Mouse (Mus musculus): ENCODE results near the gene Insr.
A peak's percentile ranks its signal among the peaks of the same experiment; 100 is the strongest.
"Not testable (repeated sequence)": the region's sequence is repeated elsewhere in the genome, so short reads cannot be mapped to it uniquely, and the experiment has no call there.

Insr gene

DNA sequence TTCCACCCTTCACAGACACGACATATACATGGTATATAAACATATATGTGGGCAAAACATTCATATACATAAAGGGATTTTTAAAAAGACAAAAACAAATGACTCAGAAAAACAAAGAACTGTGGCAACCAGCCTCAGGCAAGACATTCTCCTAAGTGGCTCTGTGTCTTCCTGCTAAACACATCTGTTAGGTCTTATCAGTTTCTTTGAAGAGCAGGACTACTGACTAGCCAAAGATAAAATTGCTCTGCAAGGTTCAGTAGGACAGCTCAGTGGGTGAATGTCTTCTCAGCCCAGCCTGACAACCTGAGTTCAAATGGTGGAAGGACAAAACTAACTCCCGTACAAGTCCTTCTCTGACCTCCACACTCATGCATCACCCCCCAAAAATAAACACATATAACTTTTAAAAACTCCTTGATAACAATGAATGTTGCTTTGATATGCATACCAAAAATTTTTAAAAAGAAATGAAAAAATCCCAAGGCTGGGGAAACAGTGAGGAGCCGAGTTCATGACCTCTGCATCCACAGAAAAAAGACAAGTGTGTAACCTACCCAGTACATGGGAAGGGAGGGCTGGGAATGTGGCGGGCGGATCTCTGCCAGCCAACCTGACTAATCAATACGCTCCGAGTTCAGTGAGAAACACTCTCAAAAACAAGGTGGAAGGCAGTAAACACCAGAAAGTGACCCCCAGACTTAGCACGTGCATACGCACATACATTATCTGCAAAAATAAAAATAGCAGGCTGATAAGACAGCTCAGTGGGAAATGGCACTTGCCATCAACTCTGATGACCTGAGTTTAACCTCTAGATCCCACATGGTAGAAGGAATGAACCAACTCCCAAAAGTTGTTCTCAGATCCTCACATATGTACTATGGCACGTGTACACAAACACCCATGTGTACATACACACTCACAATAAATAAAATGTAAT lies 49.0 kb downstream of the Insr start:
- no peak for DNase-seq

DNA sequence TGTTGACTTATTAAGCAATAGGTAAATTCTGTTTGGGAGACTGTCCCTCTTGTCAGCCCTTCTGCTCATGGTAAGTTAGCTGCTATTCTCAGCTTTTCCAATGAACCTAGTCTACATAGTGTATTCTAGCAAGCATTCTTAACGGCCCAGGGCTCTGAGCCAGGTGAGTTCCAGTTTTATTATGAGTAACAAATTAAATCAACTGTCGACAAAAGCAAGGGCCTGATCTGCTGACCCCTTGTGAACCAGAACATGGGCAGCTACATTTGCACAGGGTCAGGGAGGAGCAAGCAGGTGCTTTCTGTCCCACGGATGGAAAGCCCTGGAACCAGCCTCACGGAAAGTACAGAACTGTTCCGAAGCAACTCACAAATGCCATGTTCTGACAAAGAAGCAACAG lies 52.0 kb downstream of the Insr start:
- DNase-seq = peak; percentile 87

DNA sequence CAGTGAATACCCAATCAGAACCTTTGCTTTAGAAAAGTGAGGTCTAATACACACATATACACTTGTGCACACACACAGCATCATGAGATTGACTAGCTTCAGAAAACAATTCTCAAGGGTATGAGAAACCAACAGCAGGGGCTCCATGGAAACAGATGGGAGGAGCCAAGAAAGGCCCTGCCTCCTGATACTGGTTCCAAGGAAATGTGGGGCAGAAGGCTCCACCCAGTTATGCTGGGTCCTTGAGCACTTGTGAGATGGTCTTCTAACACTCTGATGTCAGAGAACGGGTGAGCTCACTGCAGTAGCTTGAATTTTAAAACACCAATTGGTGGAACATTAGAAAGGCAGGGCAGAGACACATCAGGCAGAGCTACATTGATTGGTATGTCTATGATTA lies 53.7 kb downstream of the Insr start:
- DNase-seq = no peak

DNA sequence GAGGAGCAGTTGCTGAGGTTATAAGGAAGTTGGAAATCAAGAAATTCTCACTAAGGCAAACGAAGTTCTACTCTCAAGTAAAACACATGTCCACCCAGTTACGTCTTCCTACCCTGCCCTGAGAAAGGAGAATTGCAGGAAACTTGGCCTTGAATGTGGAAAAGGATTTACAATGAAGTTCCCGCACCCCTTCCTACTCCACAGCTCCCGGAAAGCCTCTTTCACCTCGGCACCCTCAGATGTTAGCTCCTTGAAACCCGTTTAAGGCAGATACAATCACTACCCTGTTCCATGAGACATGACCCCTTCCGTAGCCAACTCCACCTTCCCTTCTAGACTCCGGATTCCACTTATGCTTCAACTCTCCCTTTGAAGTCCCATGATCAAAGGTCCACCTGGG lies 54.2 kb downstream of the Insr start:
- DNase-seq = no peak

DNA sequence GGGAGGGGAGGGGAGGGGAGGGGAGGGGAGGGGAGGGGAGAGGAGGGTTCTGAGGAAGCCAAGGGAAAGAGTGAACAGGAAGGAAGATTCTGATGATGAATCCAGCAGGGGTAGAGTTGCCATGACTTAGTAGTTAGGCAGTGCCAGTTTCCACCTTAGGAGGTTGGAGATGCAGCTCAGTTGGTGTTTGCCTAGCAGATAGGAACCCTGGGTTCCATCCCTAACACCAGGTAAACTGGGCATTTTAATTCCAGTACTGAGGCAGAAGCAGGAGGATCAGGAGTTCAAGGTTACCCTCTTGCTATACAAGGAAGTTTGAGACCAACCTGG lies 56.8 kb downstream of the Insr start:
- DNase-seq = no peak

DNA sequence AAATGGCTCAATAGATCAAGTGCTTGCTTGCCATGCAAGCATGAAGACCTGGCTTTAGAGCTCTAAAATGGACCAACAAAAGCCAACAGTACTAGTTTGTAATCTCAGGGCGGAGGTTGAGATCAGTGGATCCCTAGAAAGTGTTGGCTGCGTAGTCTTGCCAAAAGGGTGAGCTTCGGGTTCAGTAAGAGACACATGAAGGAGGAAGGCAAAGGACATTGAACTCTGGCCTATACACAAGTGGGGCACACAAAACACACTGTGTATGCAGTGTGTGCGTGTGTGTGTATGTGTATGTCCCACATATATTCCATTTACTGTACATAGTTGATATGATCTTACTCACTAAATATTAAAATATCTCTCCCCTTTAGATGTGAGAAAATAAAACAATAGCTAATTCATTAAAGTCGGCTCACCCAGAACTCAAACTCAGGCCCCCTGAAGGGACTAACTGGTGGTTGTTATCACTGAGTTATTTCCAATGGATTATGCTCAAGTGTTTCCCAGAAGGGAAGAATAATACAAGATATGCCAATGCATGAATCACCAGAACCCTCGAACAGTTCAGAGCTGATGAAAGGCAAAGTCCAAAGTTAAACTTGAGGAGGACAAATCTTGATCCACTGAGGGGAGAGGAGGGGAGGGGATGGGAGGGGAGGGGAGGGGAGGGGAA lies 57.3 kb downstream of the Insr start:
- DNase-seq = no peak

DNA sequence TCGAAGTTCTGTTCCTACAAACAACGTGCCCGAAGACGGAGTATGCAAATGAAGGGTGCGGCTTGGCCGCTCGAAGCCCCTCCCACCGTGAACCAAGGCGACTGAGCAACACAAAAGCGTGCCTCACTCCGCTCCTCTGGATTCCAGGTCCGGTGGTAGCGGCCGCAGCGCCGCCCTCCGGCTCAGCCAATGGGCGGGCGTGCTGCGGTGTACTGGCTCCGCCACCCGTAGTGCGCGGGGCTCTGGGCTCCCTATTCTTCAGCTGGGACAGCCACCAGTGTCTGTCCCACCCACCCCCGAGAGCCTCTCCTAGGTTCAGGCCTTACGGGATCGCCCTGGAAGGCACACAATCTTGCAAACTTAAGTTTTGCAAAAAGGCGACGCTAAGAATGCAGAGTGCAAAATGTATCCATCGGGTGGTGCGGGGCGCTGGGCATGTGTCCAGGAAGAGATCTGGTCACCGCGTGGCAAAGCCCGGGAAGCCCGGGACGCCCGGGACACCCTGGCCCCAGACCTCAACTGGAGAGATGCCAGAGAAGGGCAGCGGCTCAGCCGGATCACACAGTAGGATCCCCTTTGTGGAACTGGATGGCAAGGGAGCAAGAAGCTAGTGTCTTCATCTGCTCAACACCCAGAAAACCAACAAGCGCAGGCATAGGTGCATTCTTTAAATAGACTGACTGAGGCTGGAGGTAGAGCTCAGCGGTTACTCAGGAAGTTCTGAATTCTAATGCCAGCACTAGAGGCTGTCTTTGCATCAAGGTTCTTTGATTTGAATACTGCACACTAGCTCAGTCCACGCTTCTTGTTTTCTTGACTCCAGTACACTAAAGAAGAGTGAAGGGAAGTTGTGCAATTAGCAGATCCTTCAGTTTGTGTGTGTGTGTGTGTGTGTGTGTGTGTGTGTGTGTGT lies 58.1 kb downstream of the Insr start:
- peak; percentile 95 for DNase-seq

DNA sequence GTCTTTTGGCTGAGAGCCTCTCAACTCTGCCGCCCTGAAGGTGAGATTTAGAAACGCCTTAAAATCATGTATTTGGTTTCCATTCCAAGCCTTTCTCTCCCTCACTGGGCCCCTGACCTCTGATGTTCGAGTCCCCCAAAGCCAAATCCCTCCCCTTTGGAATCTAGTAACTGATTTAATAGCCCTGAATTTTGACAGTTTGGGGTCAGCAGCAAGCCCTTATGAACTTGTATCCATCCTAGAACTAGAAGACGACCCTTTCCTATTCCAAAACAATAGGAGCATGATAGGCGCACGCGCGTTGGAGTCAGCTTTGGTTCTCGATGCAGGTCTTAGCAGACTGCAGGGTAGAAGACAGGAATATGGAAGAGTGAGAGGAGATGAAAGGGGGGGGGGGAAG lies 58.9 kb downstream of the Insr start:
- peak; percentile 53 for DNase-seq

DNA sequence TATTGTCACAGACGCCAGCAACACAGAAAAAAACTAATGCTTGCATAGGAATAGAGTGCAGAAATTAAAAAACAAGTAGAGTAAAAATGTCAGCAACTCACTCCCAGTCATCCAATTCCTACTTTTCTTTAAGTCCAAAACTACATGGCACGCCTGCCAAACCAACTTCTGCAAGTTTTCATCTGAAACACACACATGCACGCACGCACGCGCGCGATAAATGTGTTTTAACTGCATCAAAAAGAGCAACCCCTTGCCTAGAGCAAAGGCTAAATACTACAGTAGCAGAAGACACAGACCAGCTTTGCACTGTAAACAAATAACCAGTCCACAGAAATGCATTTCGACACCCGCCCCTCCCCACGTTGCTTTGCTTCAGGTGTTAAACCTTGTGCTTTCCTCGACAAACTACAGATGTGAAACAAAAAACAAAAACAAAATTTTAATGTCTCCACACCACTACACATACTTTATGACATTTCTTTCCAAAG lies 59.5 kb downstream of the Insr start:
- DNase-seq = peak; percentile 31

DNA sequence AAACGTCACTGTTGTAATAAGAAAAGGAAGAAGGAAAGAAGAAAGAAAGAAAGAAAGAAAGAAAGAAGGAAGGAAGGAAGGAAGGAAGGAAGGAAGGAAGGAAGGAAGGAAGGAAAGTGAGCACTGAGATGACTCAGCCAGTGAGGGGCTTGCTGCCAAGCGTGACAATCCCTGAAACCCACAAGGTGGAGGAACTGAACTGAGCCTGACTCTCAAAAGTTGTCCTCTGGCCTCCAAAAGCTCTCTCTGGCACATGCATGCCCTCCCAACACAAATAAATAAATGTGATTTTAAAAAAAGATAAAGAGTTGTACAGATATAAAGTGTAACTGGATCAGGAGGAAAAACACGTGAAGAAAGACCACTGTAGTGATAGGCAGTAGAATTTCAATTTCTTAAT lies 60.2 kb downstream of the Insr start:
- DNase-seq = no peak

DNA sequence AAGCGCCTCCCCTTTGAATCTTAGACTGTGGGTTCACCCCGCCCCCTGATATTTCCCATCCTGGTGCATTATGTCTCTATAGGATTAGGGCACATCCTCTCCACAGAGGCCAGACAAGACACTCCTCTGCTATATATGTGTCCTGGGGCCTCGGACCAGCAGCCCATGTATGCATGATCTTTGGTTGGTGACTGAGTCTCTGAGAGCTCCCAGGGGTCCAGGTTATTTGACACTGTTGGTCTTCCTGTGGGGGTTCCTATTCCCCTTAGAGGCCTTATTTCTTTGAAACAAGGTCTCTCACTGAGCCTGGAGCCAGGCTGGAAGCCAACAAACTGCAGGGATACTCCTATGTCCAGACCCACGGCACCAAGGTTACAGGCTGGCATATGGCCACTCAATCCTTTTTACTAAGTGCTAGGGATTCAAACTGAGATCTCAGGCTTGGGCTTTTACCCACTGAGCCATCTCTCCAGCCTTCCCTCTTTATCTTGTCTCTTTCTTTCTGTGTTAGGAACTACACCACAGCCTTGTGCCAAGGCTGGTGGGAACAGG lies 62.8 kb downstream of the Insr start:
- DNase-seq = no peak

DNA sequence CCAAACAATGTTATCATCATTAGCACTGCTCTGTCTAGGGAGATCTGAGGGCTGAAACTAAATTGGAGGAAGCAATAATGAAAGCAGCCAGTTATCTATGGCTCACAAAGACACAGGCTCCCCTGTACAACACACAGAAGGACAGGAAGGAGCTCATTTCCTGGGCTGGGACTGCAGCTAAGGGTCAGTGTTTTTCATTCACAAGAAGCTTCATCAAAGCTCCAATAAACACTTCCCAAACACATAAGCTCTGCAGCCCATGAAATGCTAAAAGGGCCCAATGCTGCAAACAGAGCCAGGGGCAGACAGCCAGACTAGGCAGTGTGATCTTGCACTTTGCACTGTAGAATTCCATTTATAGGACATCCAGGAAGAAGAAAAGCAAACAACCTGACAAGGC lies 63.9 kb downstream of the Insr start:
- peak; percentile 89 for DNase-seq

DNA sequence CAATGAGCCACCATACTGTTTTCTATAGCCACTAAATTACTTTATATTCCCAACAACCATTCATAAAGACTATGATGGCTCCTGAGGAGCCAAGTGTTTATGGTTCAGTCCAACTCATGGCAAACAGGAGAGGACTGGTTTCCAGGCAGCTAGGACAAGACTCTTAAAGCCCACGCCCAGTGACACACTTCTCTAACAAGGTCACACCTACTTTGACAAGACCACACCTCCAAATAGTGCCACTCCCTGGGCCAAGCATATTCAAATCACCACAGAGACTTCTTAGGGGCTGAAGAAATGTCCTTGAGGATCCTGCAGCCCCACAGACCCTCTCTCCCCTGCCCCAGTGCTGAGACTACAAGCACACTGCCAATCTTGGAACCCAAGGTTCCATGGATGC lies 64.8 kb downstream of the Insr start:
- no peak for DNase-seq

DNA sequence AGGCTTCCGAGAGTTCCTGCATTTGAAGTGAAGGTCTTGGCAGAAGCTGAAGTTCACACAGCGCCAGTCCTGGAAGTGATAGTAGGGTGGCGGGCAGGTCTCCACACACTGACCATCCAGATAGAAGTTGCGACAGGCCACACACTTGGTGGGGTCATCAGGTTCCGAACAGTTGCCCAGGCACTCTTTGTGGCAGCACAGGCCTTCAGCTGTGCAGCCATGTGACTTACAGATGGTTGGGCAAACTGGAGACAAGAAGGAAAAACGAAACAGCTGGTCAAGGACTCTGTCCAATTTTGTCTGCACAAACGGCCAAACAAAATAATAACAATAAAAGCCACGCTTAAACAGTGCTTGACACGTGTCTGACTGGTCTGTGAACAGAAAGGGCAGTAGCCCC lies 68.0 kb downstream of the Insr start:
- DNase-seq = peak; percentile 55

DNA sequence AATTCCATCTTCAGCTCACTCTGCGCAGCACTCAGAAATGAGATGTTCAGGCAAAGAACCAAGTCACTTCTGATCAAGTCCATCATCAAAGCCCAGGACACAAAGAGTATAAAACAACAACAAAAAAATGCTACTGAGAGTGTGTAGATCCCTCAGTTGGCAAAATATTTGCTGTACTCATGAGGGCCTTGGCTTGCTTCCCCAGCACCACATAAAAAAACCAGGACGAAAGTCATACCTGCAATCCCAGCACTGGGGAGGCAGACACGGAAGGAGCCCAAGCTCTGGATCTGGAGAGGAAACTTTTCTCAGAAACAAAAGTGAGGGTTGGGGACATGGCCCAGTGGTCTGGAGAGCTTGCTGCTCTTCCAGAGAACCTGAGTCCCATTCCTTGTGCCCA lies 69.5 kb downstream of the Insr start:
- no peak for DNase-seq

DNA sequence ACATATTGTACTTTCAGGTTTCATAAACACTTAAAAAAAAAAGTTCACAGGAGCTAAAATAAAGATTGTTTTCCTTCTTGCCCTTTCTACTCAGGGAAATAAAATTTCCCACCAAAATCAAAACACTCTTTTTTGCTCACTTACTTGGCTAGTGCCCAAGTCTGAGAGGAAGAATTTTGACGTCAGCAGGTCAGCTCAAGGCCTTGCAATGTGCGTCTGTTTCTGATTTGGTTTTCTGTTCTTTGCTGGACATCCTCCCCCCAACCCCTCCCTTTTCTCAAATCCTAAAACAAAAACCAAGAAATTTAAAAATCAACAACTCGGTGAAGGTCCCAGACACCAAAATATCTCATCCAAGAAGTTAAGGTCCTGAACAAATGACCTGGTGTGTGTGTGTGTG lies 70.1 kb downstream of the Insr start:
- DNase-seq = peak; percentile 56

DNA sequence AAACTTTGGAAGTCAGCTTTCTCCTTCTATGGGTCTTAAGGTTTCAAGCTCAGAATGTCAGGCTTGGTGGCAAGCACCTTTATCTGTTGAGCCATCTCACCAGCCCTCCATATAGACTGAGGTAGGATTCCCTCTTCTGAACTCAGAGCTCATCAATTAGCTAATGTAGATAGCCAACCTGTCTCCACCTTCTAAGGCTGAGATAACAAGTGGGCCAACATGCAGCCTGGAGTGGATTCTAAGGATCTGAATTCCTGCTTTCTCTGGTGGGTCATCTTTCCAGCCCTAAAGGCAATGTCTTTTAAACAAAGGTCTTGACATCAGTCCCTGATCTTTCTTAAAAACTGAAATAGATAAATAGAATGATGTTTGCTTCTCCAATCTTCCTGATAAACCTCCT lies 70.7 kb downstream of the Insr start:
- no peak for DNase-seq

DNA sequence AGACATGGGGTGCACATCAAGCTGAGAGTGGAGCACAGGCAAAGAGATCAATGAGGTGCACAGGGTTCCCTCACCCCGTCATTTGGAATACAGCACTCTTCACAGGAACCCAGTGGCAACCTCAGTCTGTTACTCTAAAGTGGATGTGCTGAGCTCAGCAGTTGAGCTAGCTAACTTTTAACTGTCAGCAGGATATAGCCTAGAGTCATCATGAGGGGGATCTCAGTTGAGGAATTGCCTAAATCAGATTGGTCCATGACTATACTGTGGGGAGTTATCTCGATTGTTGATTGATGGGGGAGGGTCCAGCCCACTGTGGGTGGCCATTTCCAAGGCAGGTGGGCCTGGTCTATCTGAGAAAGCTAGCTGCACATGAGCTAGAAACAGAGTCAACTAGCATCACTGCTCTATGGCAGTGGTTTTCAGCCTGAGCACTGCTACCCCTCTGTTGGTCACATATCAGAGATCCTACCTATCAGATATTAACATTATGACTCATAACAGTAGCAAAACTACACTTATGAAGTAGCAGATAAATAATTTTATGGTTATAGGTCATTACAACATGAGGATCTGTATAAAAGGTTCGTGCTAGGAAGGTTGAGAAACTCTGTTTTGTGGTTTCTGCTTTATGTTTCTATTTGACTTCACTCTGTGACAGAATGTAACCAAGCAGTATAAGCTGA lies 74.5 kb downstream of the Insr start:
- no peak for DNase-seq

DNA sequence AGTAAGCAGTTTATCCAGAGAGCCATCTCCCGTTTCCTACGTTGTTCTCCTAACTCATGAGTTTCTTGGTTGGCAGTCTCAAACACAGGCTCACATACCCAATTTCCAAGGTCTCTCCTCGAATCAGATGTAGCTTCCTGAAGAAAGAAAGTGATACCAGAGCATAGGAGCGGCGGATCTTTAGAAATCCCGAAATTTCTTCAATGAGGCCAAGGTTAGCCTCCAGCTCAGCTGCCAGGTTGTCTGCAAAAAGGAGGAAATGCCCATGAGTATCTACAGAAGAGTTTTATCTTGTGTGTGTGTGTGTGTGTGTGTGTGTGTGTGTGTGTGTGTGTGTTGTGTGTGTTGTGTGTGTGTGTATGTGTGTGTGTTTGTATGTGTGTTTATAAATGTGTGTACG lies 76.6 kb downstream of the Insr start:
- DNase-seq = no peak

DNA sequence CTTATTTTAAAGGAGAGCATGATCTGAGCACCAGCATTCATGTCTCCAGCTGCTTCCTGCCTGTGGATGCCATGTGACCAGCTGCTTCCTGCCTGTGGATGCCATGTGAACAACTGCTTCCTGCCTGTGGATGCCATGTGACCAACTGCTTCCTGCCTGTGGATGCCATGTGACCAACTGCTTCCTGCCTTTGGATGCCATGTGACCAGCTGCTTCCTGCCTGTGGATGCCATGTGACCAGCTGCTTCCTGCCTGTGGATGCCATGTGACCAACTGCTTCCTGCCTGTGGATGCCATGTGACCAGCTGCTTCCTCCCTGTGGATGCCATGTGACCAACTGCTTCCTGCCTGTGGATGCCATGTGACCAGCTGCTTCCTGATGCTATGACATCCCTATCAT lies 85.1 kb downstream of the Insr start:
- not testable (repeated sequence) for DNase-seq

DNA sequence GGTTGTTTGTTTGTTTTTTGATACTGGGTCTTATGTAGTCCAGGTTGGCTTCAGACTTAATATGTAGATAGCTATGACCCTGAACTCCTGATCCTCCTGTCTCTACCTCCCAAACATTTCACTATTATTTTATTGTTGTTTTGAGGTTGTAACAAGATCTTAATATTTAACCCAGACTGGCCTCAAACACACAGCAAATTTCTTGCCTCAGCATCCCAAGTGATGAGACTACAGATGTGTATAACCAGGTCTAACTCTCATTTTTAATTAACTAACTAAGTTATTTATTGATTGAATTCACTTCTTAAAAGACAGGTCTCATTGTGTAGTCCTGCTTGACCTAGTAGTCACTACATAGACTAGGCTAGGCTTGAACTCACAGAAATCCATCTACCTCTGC lies 88.4 kb downstream of the Insr start:
- DNase-seq = peak; percentile 15

DNA sequence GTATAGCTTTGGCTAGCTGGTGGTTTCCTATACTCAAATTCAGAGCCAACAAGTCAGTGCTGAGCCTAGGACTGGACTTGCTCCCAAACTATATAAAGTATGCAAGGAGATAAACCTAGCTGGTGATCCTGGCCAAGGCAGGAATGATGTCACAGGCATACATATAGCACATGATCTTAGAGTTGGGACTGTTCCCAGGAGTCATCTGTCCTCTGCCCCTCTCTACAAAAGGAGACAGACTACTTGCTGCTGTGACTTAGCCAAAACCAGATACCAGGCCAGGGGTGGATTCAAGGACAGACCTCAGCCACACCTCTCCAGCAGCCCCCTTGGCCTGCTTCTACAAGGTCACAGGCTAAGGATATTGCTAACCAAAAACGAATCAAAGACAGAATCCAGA lies 92.0 kb downstream of the Insr start:
- no peak for DNase-seq

Data from kidney, adult 11 months (tissue).